8 mouse cellular contexts compared by ENCODE assay signal in genomic region chr3:93360045-93360444, GRCm38 (mm10). TPM values are rescaled to one million over a fixed set of nuclear protein-coding genes. Genes with fewer than 3 reads are reported as not detected.
A peak's percentile ranks its signal among the peaks of the same experiment; 100 is the strongest.
DNase-seq lines count a peak whose midpoint lies in the region; ATAC-seq and TF ChIP-seq lines count a peak whose summit lies in the region.

No protein-coding gene starts in this region.

- TF ChIP-seq CTCF in Patski (IDR thresholded peaks at IDR 0.05) = peak; percentile 97

- POLR2A ChIA-PET in Patski (lab: Charles Lee) = no interaction called here

- intact Hi-C loops in heart, postnatal 14 days (cut with DNase I) = loop anchor here (5.0 kb wide), 1 partner anchor 247 kb away; no protein-coding TSS in a partner anchor
- intact Hi-C loops in left cerebral cortex, postnatal 4 days (cut with DNase I) = loop anchor here (5.0 to 10.0 kb wide), 2 partner anchors 85 to 132 kb away; partner anchors contain the start of gene Tchh

- peaks cover 38% of the 10 kb centered on the region for H3K27me3 ChIP-seq in Patski
- H3K27me3 ChIP-seq in embryonic facial prominence, embryonic 10.5 days (replicated peaks; ENCODE audit: low read depth, poor library complexity, severe bottlenecking) = peaks cover 14% of the 10 kb centered on the region

- H3K36me3 ChIP-seq in embryonic facial prominence, embryonic 10.5 days (replicated peaks) = no peaks in the 10 kb centered on the region

- ATAC-seq in Patski = peak; percentile 45

- no peaks in the 10 kb centered on the region for H3K9me3 ChIP-seq in embryonic facial prominence, embryonic 10.5 days

- peaks cover 3% of the 10 kb centered on the region; the same call in 1 of the 2 replicates for H3K4me1 ChIP-seq in embryonic facial prominence, embryonic 10.5 days

- no peak overlapping the region for H3K27ac ChIP-seq in embryonic facial prominence, embryonic 10.5 days (replicated peaks)

- in situ Hi-C loops in Patski (cut with MboI; ENCODE audit: low pct_unique_long_range_greater_than_20kb) = loop anchor here (5.0 to 10.0 kb wide), 3 partner anchors 47 to 245 kb away; no protein-coding TSS in a partner anchor

- CTCF ChIA-PET in Patski (lab: Charles Lee) = interaction anchor here (0.6 to 9.0 kb wide), 25 partner anchors 9 to 252 kb away, joined by 3 to 133 read pairs (median 7); partner anchors contain the start of gene S100a11

- peak; percentile 35 to 65 for DNase-seq in heart, postnatal 14 days
- no peak for DNase-seq in heart, adult 9 months (ENCODE audit: low spot score in 2 of 2)
- no peak for DNase-seq in Patski (ENCODE audit: low read depth, low spot score)
- peak; percentile 73 for DNase-seq in embryonic facial prominence, embryonic 10.5 days (ENCODE audit: low spot score)
- peak; percentile 18 for DNase-seq in kidney, adult 11 months
- peak; percentile 64 for DNase-seq in left cerebral cortex, postnatal 4 days
- DNase-seq in ovary, adult 18-20 months (ENCODE audit: low spot score) = peak; percentile 19
- DNase-seq in urinary bladder, adult 18-20 months (ENCODE audit: low spot score in 2 of 2) = peak; percentile 17 to 45

- 19% methylated on average over 7 of the region's 7 CpGs for WGBS in embryonic facial prominence, embryonic 10.5 days

- H3K4me3 ChIP-seq in embryonic facial prominence, embryonic 10.5 days = no peak overlapping the region

RNA-seq across cellular contexts. Expression of gene Rptn, which starts 33.5 kb away (rescaled TPM):
- total RNA-seq in heart, postnatal 14 days (2021) = under 1 TPM in 1 of 2 experiments, not detected in 1; 0.12 TPM
- polyA plus RNA-seq in Patski (2021) = not detected
- not detected in 2 replicates for polyA plus RNA-seq in embryonic facial prominence, embryonic 10.5 days (2016; fragmentation: Nextera tagmentation; extraction: Ambion mirVana)
- total RNA-seq in left cerebral cortex, postnatal 4 days (2021) = not detected

RNA-seq across cellular contexts. Expression of gene Hrnr, which starts 40.5 kb away (rescaled TPM):
- under 1 TPM in 1 of 2 experiments, not detected in 1; 0.05 TPM for total RNA-seq in heart, postnatal 14 days (2021)
- polyA plus RNA-seq in Patski (2021) = not detected
- polyA plus RNA-seq in embryonic facial prominence, embryonic 10.5 days (2016; fragmentation: Nextera tagmentation; extraction: Ambion mirVana) = not detected in 2 replicates
- not detected for total RNA-seq in left cerebral cortex, postnatal 4 days (2021)

Comparison
In these comparisons a context has a peak if more than half of its experiments do, and no peak if none do; other contexts are left out.
1. DNase-seq: peak in heart, postnatal 14 days (2 of 2), embryonic facial prominence, embryonic 10.5 days (single experiment), kidney, adult 11 months (single experiment), left cerebral cortex, postnatal 4 days (single experiment), ovary, adult 18-20 months (single experiment) and urinary bladder, adult 18-20 months (2 of 2); none in heart, adult 9 months (0 of 2) and Patski (single experiment).